Mouse (Mus musculus): ENCODE measurements at regions not wholly inside any gene's neighbourhood (a gene's known extent, or its start where the extent isn't known, plus 50 kb on each side); places are given as distances from the start of the nearest gene placed in this dataset.

DNA sequence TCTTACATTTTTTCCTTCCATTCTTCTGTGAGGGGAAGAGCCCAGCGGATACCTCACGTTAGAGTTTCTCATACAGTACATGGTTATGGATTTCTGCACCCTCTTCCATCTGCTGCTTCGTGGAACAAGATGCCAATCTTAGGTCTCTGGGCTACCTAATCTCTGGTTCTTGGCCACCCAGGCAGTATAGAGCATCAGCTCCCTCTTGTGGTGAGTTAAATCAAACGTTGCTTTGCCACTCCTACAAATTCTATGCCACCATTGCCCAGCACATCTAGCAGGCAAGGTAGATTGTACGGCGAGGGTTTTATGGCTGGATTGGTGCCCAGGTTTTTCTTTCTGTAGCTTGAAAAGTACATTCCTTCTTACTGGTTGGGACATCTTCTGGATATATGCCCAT lies 889.7 kb upstream of the Slc10a2 start:
- no peak for DNase-seq

DNA sequence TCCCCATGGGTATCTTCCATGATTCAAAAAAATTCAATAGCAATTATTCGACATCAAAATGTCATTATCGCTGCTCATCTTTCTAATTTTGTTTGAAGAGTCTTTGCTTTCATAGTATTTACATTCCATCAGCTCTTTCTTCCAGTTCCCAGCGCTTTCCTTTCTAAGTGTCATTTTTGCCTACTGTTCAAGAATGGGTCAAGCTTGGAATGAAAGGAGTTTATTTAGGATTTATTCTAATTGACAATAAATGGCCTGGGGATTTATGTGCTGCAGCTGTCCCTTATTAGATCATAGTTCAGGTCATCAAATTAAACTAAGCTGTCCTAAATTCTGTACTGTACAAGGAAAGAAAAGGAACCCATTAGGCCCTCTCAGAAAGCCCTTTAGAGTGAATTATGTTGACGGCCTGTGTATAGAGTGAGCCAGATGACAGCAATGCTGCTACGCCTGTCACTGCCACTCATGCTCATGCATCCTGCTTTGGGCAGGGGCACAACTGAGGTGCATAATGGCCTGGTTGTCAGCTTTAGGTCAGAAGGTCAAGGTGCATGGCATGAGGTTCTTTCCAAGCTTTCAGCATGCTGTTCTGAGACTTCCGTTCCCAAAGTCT lies 860.4 kb upstream of the Slc10a2 start:
- no peak for DNase-seq

DNA sequence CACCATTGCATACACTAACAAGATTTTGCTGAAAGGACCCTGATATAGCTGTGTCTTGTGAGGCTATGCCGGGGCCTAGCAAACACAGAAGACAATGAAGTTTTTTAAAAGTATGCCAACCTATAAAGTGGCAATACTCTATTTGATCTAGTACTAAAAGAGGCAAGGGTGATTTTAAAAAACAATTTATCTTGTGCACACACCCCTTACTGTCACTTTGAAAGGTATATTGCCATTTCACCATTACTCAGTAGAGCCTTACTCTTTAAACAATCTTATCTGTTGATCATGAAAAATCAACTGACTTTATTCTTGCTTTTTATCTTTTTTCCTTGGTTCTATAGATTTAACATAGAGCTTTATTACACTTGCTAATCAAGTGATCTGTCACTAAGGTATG lies 859.1 kb upstream of the Slc10a2 start:
- DNase-seq, result no peak

DNA sequence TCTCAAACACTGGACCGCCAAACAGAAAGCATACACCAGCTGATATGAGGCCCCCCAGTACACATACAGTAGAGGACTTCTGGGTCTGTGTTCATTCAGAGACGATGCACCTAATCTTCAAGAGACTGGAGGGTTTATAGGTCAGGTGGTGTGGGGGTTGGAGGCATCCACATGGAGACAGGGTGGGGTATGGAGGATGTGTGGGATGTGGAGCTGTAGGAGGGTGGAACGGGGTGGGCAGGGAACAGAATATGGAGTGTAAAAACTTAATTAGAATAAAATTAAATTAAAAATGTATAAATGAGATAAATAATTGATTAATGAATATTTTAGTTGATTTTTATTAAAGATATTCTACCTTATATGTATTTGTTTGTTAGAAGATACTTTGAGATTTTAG lies 832.9 kb upstream of the Slc10a2 start:
- no peak for DNase-seq

DNA sequence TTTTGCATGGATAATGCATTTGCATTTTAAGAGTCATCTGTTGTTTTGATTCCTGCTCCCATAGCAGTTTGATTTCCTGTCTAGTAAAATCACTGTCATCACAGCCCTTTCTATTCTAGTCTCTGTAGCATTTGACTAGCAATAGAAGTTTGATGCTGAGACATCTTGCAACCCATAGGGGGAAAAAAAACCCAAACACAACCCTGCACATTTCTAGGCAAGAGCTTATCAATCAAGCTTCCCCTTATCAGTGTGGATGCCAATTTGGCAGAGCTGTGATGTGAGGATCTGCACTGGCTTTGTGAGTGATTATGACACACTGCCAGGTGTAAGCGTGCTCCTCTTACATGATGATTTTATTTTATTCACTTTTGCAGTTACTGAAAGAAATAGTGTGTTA lies 813.0 kb upstream of the Slc10a2 start:
- no peak for DNase-seq
